Mouse (Mus musculus) midbrain, postnatal 0 days (tissue): ENCODE measurements around the gene Slc38a9. TPM values are rescaled to one million over a fixed set of nuclear protein-coding genes. Genes with fewer than 3 reads are reported as not detected.

ENCODE experiments used
- ATAC-seq: fragments of 200-750 bp; cut with Nextera tagmentation; 2 replicates; pipeline ENCODE4 v1.8.0; 2017; ENCODE audit warnings: moderate number of reproducible peaks, mild to moderate bottlenecking, moderate TSS enrichment, moderate library complexity; ENCODE audit not compliant: low FRiP score
- DNase-seq: peaks from one replicate; pipeline ENCODE4 v3.0.0-alpha.2; 2015; ENCODE audit warnings: low spot score
- H3K27ac ChIP-seq: fragments of 300-500 bp; sonication (generic); 2 replicates; pipeline ENCODE4 v1.5.1; 2014; ENCODE audit warnings: low read depth, mild to moderate bottlenecking, low read length, mixed read lengths
- H3K27me3 ChIP-seq: fragments of 300-500 bp; sonication (generic); 2 replicates; pipeline ENCODE4 v1.6.1; 2014; ENCODE audit warnings: low read length, control low read depth, mixed read lengths; ENCODE audit not compliant: insufficient read depth
- H3K36me3 ChIP-seq: fragments of 300-500 bp; sonication (generic); 2 replicates; pipeline ENCODE4 v1.6.1; 2014; ENCODE audit warnings: low read length, control low read depth, mixed read lengths; ENCODE audit not compliant: insufficient read depth
- H3K4me1 ChIP-seq: fragments of 300-500 bp; sonication (generic); 2 replicates; pipeline ENCODE4 v1.6.1; 2014; ENCODE audit warnings: mild to moderate bottlenecking, control low read depth, antibody characterized with exemption, low read length, mixed read lengths; ENCODE audit not compliant: insufficient read depth
- H3K4me2 ChIP-seq: fragments of 300-500 bp; sonication (generic); 2 replicates; pipeline ENCODE4 v1.6.1; 2014; ENCODE audit warnings: low read depth, mild to moderate bottlenecking, low read length, mixed read lengths; ENCODE audit not compliant: poor library complexity, severe bottlenecking
- H3K4me3 ChIP-seq: fragments of 300-500 bp; sonication (generic); 2 replicates; pipeline ENCODE4 v1.5.1; 2014; ENCODE audit warnings: low read depth, mild to moderate bottlenecking, low read length, moderate library complexity
- H3K9ac ChIP-seq: fragments of 300-500 bp; sonication (generic); replicated peaks from 2 replicates; pipeline ENCODE4 v1.6.1; 2014; ENCODE audit warnings: mild to moderate bottlenecking, low read length, moderate library complexity, mixed read lengths; ENCODE audit not compliant: poor library complexity, severe bottlenecking
- H3K9me3 ChIP-seq: fragments of 300-500 bp; sonication (generic); 2 replicates; pipeline ENCODE4 v1.6.1; 2016; ENCODE audit warnings: low read length, control low read depth
- CTCF ChIP-seq: IDR thresholded peaks from 2 replicates; pipeline ENCODE4 v1.5.1; 2016; ENCODE audit warnings: antibody characterized with exemption, mild to moderate bottlenecking
- WGBS: fragments of 180-500 bp; shearing (Covaris S2); extraction: QIAGEN DNeasy Blood & Tissue Kit; methylation state at CpG from one replicate; pipeline ENCODE4 v1.1.7; 2014; 5-methylcytosine and 5-hydroxymethylcytosine counted together
- polyA plus RNA-seq: library from polyadenylated mRNA; unstranded; fragments of >200 nt; fragmentation: Nextera tagmentation; extraction: Ambion mirVana; gene quantifications from 2 replicates; pipeline ENCODE4 v1.2.1, GENCODE M21; 2015
- total RNA-seq: library from RNA; depleted of rRNA; stranded (reverse); fragments of >200 nt; gene quantifications from 2 replicates; pipeline ENCODE4 v1.2.3, GENCODE M21; 2014

Gene Slc38a9
- total and polyA plus RNA-seq, 2 experiments from 2014 or later, result 10.8 to 14.4 TPM

GRCm38 (mm10) chr13:112692870-112693553, 32.5 kb downstream of the Slc38a9 start:
- H3K4me3 ChIP-seq, result no peak overlapping the region
- no peak overlapping the region for H3K27ac ChIP-seq
- H3K4me1 ChIP-seq, result no peaks in the 10 kb centered on the region
- no peaks in the 10 kb centered on the region for H3K9me3 ChIP-seq
- no peak for DNase-seq
- no peak for ATAC-seq
- no peaks in the 10 kb centered on the region; the same call in 1 of the 2 replicates for H3K36me3 ChIP-seq
- TF ChIP-seq CTCF, result no peak
- H3K4me2 ChIP-seq, result no peak overlapping the region
- H3K27me3 ChIP-seq, result no peaks in the 10 kb centered on the region
- H3K9ac ChIP-seq, result no peak overlapping the region
- 95% methylated on average over 10 of the region's 10 CpGs for WGBS

GRCm38 (mm10) chr13:112695526-112696240, 35.1 kb downstream of the Slc38a9 start:
- H3K4me2 ChIP-seq, result no peak overlapping the region
- no peaks in the 10 kb centered on the region for H3K9me3 ChIP-seq
- H3K4me1 ChIP-seq, result no peaks in the 10 kb centered on the region
- H3K27me3 ChIP-seq, result no peaks in the 10 kb centered on the region
- no peak overlapping the region for H3K4me3 ChIP-seq
- WGBS, result 95% methylated on average over 8 of the region's 8 CpGs
- TF ChIP-seq CTCF, result no peak
- H3K9ac ChIP-seq, result no peak overlapping the region
- H3K27ac ChIP-seq, result no peak overlapping the region
- ATAC-seq (no peak), DNase-seq (peak; percentile 28)
- H3K36me3 ChIP-seq, result peaks cover 3% of the 10 kb centered on the region; the same call in 1 of the 2 replicates

- Histone ChIP-seq H3K4me3 (no peak overlapping the region), H3K36me3 (0 out of 2 replicates have a peak, but pooled peaks cover 3% of the 10 kb centered on the region), H3K4me2 (no peak overlapping the region), H3K27me3 (no peaks in the 10 kb centered on the region), H3K27ac (no peak overlapping the region), H3K9ac (no peak overlapping the region), H3K4me1 (no peaks in the 10 kb centered on the region), H3K9me3 (no peaks in the 10 kb centered on the region)
- DNase-seq, result no peak
- WGBS, result 88% methylated on average over 8 of the region's 8 CpGs
- no peak for ATAC-seq
- no peak for TF ChIP-seq CTCF
These were observed 40.7 kb downstream of the Slc38a9 start for GRCm38 (mm10) chr13:112701256-112701655.

GRCm38 (mm10) chr13:112706351-112706750, 45.8 kb downstream of the Slc38a9 start:
- H3K9ac ChIP-seq, result no peak overlapping the region

GRCm38 (mm10) chr13:112720078-112720736, 59.7 kb downstream of the Slc38a9 start:
- no peak for TF ChIP-seq CTCF
- Histone ChIP-seq H3K27ac (no peak overlapping the region), H3K9me3 (no peaks in the 10 kb centered on the region), H3K4me2 (no peak overlapping the region), H3K9ac (no peak overlapping the region), H3K4me3 (no peak overlapping the region), H3K4me1 (no peaks in the 10 kb centered on the region), H3K36me3 (0 out of 2 replicates have a peak, but pooled peaks cover 2% of the 10 kb centered on the region), H3K27me3 (no peaks in the 10 kb centered on the region)
- WGBS, result 94% methylated on average over 15 of the region's 15 CpGs
- ATAC-seq (no peak), DNase-seq (no peak)

More at GRCm38 (mm10) chr13:112706351-112706750, 45.8 kb downstream of the Slc38a9 start:
- Histone ChIP-seq H3K4me1 (no peaks in the 10 kb centered on the region), H3K27me3 (no peaks in the 10 kb centered on the region), H3K36me3 (no peaks in the 10 kb centered on the region), H3K9me3 (no peaks in the 10 kb centered on the region), H3K27ac (no peak overlapping the region), H3K4me2 (no peak overlapping the region), H3K4me3 (no peak overlapping the region)
- DNase-seq (no peak), ATAC-seq (no peak)
- TF ChIP-seq CTCF, result no peak
- 86% methylated on average over 4 of the region's 4 CpGs for WGBS
